Mouse (Mus musculus): ENCODE results near the gene 2610001J05Rik.
"Not testable (repeated sequence)": the region's sequence is repeated elsewhere in the genome, so short reads cannot be mapped to it uniquely, and the experiment has no call there.

The 2610001J05Rik gene

DNA sequence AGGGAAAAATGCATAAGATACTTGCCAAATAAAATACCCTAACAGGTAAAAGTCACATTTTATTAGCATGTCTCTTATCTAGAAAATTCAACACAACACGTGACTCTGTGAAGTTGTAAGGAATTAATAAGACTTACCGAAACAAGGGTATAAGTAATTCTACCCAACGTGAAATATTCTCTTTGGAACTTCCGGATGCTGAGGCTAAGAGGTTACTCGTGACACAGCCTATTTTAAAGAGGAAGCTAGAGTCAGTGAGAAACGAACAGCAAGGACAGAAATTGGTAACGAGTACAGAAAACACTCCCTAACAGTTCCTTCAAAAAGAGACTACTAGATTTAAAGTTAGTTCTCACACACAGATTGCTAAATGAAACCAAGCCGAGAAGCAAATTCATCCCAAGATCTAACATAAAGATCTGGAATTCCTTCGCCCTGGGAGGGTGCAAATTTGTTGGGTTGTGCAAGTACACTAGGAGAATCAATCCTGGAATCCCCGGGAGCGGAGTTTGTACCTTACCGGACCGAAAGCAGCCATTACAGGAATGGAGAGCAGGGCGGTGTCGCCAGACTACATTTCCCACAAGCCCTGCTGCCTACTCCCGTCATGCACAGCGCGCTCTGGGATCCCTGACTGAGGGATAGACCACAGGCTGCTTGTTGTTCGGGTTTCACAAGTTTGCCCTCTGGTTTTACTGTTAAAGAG lies at the start of gene 2610001J05Rik:
Gene 2610001J05Rik, minus strand, starts transcription at position 600 of the 706 bp plus-strand sequence.
- peak; percentile 77 to 93 for DNase-seq (ENCODE audit: low spot score in 2 of 2)

DNA sequence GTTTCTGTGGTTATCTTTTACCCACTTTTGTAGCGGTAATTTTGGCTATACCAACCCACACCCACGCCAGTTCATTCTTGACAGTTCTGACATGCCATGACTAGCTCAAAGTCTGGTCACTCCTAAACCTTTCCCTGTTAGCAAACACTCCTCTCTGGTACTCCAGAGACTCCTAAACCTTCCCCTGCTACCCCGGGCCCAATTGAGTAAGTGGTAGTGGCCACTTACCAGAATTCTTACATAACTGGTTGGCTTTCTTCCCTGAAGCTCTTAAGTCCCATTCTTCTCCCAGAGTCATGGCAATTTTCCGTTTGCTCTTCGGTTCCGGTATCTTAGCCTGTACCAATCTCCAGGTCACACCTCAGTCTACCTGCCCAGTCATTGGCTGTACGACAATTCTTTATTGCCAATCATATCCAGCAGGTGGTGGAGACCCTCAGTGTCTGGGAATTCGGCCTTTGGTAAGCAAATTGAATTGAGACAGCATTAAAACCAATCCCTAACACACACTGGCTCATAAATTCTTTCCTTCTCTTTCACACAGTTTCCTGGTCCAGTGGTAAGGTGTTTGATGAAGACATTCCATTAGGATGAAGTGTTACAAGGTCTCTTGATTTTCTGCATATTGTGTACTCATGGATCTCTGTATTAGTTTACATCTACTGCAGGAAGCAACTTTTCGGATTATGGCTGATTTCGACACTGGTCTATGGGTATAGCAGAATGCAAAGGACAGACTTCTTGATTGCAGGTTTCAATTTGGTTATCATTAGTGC lies 38.6 kb upstream of the 2610001J05Rik start:
- DNase-seq (ENCODE audit: low spot score in 2 of 2) = no peak

DNA sequence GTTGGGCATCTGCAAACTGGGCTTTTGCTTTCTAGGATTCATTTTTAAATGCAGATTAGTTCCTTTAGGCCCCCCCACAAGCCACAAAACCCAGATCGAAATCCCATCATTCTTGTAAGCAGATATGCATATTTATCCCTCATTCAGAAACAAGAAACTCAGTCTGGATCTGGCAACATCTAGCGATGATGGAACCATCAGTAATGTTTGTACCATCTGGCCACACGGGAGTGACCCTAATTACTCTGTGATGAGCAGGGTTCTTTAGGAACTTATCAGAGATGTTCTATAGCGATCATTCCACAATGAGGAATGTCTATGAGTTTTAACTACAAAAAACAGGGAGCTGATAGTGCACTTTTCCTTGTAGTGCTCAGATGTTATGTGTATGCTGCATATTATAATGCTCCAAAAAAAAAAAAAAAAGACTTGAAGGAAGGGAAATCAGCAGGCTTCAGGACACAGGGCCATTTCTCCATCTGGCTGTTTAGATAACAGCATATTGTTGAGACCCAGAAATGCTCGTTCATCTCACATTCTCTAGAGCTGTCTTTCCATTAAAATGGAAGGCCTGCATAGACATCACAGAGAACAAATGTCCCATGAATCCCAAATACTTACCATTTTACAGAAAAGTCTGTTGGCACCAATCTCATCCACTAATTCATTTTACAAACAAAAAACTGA lies 31.8 kb upstream of the 2610001J05Rik start:
- no peak for DNase-seq (ENCODE audit: low spot score in 2 of 2)

DNA sequence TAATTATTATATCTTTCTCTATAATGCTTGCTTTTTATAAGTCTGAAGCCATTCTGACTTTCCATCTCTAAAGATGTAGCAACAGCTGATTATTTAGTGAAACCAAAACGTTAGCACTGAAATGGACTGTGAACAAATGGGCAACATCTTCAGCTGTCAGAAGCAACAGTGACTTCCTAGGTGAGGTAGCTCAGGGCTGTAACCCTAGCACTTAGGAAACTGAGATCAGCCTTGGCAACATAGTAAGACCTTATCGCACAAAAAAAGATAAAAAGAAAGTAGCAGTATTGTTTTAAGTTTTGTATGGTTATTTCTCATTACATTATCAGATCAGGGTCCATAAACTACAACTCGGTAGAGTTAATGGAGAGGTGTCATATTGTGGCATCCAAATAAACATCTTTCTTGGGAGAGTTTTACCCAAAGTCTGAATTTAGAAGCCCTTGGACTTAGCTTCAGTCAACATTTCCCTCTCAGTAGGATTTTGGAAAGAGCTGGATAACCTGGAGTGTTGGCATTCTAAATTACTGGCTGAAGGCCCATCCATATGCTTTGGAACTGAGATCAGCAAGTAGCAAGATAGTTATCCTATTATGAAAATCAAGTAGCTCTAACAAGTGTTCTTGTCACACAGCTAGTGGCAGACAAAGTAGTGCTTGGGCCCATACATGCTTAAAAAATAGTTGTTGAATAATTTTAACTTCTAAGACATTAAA lies 13.7 kb upstream of the 2610001J05Rik start:
- no peak for DNase-seq (ENCODE audit: low spot score in 2 of 2)

DNA sequence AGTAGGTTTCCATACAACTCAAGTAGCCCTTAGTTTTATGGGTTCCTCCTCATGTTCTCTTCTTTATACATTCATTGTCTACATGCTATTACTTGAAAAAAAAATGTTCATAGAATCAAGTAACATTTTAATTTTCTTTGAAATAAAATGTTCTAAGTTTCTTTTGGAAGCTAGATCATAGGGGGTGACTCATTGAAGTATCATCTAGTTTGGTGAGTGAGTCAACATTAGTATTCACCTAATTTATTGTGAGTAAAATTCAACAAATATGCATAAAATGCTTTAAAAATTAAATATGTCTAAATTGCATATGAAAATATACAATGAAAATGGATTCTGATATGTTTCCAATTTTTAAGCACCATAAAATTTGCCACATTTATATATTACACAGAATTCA lies 11.6 kb upstream of the 2610001J05Rik start:
- DNase-seq (ENCODE audit: low spot score in 2 of 2) = no peak

DNA sequence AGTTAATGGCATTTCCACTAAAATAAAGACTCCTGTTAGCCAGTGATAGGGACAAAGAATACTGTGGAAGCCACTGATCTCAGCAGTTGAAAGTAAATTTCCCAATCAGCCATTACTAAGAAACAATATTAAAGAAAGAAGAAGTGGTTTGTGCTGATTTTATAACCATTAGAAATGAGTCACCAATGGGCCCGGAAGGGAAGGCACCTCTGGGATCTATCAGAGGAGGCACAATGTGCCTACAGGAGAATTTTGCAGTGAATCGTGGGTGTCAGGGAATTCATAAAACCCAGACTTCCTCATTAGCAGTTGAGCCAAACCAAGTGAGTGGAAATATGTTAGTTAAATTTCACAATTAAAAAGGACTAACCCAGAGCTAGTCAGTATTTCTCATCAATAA lies 2.6 kb upstream of the 2610001J05Rik start:
- DNase-seq (ENCODE audit: low spot score in 2 of 2) = no peak

DNA sequence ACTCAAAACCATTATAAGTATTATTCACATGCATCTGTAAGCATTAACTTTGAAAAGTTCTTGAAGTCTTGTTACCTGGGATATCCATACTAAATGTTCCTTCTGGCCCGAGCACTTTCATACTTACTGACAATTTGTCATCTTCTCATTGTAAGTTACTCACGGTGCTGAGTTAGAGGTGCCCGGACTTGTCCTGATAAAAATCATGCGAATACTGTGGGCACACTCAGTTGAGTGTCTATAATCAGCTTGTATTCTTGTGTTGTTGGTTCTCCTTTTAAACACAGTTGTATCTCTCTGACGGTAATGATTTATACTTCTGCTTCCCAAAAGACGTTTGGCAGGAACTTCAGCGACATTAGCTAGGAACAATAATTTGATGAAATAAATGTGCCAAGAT lies 758 bp upstream of the 2610001J05Rik start:
- no peak for DNase-seq (ENCODE audit: low spot score in 2 of 2)

DNA sequence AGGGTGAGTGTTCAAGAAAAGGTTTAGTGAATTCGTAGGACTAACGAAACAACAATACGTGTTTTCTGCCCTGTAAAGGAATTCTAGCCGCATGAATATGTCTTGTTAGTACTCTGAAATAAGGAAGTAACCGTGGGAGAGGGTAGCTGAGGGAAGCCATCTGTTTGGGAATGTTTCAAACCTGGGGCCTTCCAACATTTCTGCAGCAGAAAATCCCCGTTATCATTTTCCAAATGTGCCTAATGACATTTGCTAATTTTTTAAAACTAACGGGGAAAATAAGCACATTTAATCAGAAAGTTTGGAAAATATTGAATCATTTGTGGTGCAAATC lies 274 bp upstream of the 2610001J05Rik start:
- no peak for DNase-seq (ENCODE audit: low spot score in 2 of 2)

DNA sequence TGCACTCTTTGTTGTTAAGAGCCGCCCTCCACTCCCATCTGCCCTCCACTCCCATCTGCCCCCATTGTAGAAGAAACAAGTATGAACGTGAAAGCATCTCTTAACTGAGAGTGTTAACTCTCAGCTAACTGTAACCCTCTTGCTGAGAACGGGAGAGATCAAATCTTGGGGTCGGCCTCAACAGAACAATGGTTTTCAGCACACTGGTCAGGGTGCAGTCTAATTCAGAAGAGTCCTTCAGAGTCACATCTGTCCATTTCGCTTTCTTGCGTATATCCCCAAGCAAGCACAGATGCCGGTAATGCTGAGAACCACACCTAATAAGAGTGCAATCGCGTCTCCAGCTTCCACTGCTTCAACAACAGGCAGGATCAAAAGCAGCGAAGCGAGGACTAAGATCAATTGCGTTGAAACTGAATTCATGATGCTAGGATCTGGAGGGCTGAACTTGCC lies 1.0 kb downstream of the 2610001J05Rik start:
- no peak for DNase-seq (ENCODE audit: low spot score in 2 of 2)

DNA sequence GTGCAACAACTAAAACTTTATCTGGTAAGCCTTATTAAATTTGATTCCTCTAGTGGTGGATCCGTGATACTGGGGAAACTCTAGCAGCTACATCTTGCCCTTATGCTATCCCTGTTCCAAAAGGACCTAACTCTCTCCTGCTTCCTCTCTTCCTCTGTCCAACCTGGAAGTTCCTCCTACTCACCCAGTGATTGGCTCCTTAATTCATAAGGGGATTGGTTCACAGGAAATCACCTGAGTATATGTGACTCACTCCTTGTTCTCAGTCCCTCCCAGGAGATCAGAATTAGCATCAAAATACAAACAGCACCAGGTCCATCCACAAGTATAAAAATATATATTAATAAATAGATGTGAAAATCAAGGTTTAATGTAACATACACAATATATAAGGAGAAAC lies 10.7 kb downstream of the 2610001J05Rik start:
- DNase-seq (ENCODE audit: low spot score in 2 of 2) = no peak

DNA sequence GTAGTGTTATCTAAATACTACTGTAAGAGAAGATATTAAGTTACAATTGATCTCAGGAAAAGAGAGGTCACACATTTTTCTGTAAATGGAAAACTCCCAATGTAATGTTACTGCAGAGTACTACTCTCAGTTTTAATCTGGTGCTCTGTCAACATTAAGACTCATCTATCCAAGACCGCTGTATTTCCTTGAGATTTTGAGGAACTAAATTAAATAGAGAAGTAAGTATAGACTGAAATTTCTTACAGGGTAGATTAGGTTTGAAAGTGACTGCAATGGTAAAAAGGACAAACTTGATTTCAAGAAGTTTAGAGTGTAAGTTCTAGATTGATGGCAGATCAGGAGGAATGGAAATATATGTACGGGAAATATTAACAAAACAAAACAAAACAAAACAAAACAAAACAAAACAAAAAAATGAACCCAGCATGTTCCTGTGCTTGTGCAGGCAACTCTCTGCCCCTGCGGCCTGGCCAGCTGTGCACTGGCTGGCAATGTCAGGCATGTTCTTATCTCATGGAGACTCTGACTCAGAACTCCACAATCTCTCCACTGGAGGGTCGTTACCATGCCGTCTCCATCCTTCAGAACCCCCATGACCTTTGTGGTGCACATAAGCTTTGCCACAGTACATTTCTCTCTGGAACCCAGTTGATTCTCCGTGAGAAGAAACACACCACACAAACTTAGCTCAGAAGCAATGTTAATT lies 11.3 kb downstream of the 2610001J05Rik start:
- no peak for DNase-seq (ENCODE audit: low spot score in 2 of 2)

DNA sequence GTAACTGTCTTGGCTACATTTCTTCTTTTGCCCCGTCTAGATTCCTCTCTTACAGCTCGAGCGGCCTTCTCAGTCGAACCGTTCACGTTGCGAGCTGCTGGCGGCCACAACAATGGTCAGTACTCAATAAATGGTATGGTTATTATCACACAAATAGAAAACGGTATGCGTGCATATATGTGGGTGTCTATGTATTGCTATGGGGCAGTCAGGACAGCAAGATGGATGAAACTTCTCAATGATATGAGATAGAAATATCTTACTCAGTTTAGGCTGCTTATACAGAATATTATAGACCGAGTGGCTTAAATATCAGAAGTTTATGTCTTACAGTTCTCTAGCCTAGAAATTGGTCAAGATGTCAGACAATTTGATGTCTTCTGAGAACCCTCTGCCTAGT lies 17.1 kb downstream of the 2610001J05Rik start:
- DNase-seq (ENCODE audit: low spot score in 2 of 2) = no peak

DNA sequence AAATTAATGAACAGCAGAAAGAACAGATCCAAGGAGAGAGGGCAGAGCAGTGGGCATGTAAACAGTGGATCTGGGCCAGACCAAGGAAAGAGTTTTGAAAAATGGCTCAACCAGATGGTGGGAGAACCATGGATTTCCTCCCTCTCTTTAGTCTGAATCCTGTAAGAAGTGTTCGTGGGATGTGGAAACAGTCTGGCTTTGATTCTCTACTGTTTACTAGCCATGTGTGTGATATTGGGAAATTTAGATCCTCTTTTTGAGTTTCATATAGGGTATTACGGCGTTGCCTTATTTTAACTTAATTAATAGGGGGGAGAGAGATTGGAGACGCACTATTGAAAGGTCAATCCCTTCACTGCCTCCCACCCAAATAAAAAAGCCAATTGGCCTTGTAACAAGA lies 18.1 kb downstream of the 2610001J05Rik start:
- no peak for DNase-seq (ENCODE audit: low spot score in 2 of 2)

DNA sequence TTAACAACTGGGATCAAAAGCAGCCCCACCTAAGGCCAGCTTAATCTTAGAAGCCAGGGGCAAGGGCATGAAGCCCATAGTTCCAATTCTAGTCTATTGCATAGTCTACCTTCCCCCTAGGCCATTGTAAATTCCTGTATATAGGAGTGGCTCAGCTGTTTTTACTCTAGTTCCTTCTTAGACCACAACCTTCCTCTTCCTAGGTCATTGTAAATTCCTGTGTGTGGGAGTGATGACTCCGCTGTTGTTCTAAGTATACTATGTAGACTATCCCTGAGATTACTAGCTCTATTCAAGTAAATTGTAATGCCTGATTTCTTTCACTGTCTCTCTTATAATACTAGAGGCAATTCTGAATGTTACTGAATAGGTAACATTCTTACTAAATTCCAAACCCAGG lies 25.3 kb downstream of the 2610001J05Rik start:
- not testable (repeated sequence) for DNase-seq (ENCODE audit: low spot score in 2 of 2)

DNA sequence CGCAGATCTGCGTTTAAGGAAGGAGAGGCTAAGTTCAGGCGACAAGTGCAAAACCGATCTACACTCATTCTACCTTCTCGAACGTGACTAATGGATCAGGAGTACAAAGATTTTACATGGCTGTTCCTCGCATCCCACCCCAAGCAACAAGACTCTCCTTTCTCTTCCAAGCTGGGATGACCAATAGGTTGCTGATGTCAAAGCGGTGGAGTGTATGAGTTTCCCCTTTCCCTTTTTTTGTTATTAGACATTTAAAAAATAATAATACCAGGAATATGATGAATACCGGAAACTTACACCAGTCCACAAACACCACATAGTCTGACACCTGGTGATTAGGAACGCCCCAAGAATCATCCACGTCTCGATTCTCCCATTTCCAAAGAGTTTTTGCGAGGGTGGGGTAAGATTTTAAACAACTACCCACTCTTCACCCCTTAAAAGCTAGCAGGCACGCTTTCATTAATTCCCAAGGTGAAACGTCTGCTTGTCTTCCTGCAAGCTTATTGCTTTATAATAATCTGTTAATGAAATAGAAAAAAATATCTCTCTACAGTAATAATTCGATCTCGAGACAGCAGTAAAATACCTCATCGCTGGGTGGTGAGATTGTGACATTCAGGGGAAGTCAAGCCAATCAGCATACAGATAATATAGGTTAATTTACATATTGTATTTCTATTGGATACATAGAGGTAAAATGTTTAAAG lies 31.8 kb downstream of the 2610001J05Rik start, which contains the start of gene Gpr85:
Gene Gpr85, minus strand, starts transcription at position 598 of the 710 bp plus-strand sequence.
- DNase-seq (ENCODE audit: low spot score in 2 of 2) = peak in 1 of 2 experiments; percentile 44

DNA sequence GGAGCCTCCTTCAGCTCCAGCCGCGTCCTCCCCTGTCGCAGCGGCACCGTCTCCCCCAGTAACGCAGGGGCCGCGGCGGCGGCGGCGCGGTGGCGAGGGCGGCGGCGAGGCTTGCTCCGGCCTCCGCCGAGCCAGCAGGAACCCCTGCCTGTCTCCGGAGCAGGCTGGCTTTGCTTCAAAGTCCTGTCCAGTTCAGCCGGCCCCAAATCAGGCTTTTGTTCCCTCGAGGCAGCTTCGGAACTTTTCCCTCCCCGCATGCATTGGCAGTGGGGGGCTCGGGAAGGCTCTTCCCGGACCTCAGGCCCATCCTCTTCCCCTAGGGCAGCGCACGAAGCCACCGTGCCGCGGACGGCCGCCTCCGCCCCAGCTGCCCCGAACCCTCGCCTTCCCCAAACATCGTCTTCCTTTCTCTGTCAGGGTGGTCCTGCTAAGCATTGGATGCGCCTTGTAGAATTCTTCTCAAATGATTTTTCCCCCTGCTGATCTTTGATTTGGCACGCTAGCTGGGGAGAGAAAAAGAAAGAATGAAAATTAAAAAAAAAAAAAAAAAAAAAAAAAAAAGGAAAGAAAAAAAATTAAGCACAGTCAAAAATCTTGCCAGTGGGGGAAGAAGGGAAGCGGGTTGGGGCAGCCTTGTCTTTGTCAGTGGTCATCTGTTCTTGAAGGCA lies 32.5 kb downstream of the 2610001J05Rik start:
- DNase-seq (ENCODE audit: low spot score in 2 of 2) = peak; percentile 73 to 75

DNA sequence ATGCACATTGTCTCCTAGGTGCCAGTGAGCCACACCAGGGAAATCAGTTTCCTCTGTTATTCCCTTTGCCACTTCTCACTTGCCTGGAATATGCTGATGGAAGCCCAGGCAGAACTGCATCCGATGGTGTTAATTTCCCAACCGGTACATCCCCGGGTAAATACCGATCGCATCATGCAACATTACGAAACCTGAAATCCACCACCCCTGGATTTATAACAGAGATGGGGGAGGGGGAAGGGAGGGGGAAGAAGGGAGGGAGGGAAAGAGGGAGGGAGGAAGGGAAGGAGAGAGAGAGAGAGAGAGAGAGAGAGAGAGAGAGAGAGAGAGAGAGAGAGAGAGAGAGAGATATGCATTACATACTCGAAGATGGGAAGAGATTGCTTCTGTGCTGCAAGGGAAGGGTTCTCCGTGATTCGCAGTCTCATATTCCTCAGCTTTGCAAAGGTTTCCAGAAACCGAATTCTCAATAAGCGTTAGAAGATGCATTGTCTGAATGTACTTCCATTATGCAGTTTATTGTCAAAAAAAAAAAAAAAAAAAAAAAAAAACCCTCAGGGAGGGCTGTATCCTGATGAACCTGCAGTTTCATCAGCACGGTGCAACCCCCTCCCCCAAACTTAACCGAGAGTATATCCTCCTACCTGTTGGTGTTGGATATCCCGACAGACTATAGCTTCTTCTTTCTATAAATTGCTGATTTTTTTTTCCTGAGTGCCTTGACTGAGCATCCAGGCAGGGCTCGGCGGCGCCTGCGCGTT lies 33.2 kb downstream of the 2610001J05Rik start:
- peak in 1 of 2 experiments; percentile 41 for DNase-seq (ENCODE audit: low spot score in 2 of 2)

DNA sequence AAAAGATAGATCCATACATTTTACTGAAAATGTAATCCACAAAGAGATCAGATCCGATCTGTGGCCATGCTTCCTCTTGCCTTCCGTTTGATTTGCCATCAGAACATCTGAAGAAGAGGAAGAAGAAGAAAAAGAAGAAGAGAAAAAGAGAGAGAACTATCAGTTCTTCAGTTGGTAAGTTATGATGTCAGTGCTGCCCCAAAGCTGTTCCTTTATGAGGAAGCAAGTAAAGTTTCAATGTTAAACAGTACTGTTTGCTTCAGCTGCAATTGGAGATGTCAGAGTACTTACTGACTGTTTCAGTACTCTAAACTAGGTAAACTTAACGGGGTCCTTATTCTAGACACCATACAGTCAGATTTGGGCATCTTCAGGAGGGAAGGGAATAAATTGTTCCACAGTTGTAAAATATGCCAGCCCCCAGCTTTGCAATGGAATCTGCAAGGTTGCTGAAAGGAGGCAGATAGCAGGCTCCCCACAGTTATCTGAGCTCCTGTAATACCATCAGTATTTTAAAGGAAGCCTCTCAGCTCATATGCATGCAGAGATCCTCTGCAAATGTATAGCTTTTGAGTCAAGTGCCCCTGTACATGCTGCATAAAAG lies 34.2 kb downstream of the 2610001J05Rik start:
- DNase-seq (ENCODE audit: low spot score in 2 of 2) = peak in 1 of 2 experiments; percentile 13

All from left cerebral cortex, adult 9 months (tissue).